ENCODE assay signal across 8 mouse cellular contexts in genomic region chr7:112826114-112826911, GRCm38 (mm10).
A peak's percentile ranks its signal among the peaks of the same experiment; 100 is the strongest.
DNase-seq lines count a peak whose midpoint lies in the region; ATAC-seq and TF ChIP-seq lines count a peak whose summit lies in the region.

No protein-coding gene starts in this region.

- peak; percentile 72; the same call in 1 of the 2 replicates for TF ChIP-seq EP300 in heart, postnatal 0 days (IDR thresholded peaks at IDR 0.05; ENCODE audit: low read depth)

- DNase-seq in heart, postnatal 0 days (ENCODE audit: low spot score), result peak; percentile 66
- DNase-seq in kidney, postnatal 14 days, result peak; percentile 70
- peak; percentile 14 for DNase-seq in urinary bladder, postnatal 25 days (ENCODE audit: low spot score)
- DNase-seq in thymus, postnatal 14 days, result no peak

- TF ChIP-seq POLR2A in cortical plate, adult 2 months (IDR thresholded peaks at IDR 0.05; ENCODE audit: extremely low read depth, insufficient read depth, low read length), result no peak

- TF ChIP-seq CTCF in cortical plate, adult 2 months (IDR thresholded peaks at IDR 0.05; ENCODE audit: extremely low read depth, insufficient read depth, low read length), result no peak
- no peak for TF ChIP-seq CTCF in heart, postnatal 0 days (IDR thresholded peaks at IDR 0.05; ENCODE audit: low read depth)

- H3K4me1 ChIP-seq in cortical plate, adult 2 months (ENCODE audit: control insufficient read depth, insufficient read depth, low read length), result peaks cover 7% of the 10 kb centered on the region; the same call in 1 of the 2 replicates
- H3K4me1 ChIP-seq in forebrain, embryonic 16.5 days (replicated peaks; ENCODE audit: control insufficient read depth, insufficient read depth, low read length), result peaks cover 56% of the 10 kb centered on the region
- H3K4me1 ChIP-seq in heart, postnatal 0 days (ENCODE audit: control insufficient read depth, insufficient read depth), result peaks cover 50% of the 10 kb centered on the region
- peaks cover 23% of the 10 kb centered on the region for H3K4me1 ChIP-seq in liver, embryonic 12.5 days
- H3K4me1 ChIP-seq in neural tube, embryonic 12.5 days, result peaks cover 65% of the 10 kb centered on the region

- no peak overlapping the region for H3K4me3 ChIP-seq in cortical plate, adult 2 months (ENCODE audit: insufficient read depth, low read length)
- H3K4me3 ChIP-seq in forebrain, embryonic 16.5 days (replicated peaks; ENCODE audit: low read length), result no peak overlapping the region
- no peak overlapping the region for H3K4me3 ChIP-seq in heart, postnatal 0 days (ENCODE audit: low read depth, low read length)
- no peak overlapping the region for H3K4me3 ChIP-seq in liver, embryonic 12.5 days
- no peak overlapping the region; the same call in 1 of the 2 replicates for H3K4me3 ChIP-seq in neural tube, embryonic 12.5 days

- H3K9me3 ChIP-seq in forebrain, embryonic 16.5 days (ENCODE audit: control insufficient read depth, low read length), result no peaks in the 10 kb centered on the region
- H3K9me3 ChIP-seq in heart, postnatal 0 days (replicated peaks; ENCODE audit: control insufficient read depth, low read length), result no peaks in the 10 kb centered on the region
- H3K9me3 ChIP-seq in liver, embryonic 12.5 days (replicated peaks), result no peaks in the 10 kb centered on the region
- H3K9me3 ChIP-seq in neural tube, embryonic 12.5 days, result no peaks in the 10 kb centered on the region

- peak overlapping the region; percentile 17 for H3K4me2 ChIP-seq in forebrain, embryonic 16.5 days (ENCODE audit: low read length)
- H3K4me2 ChIP-seq in heart, postnatal 0 days (ENCODE audit: low read depth, low read length), result peak overlapping the region; percentile 32
- H3K4me2 ChIP-seq in liver, embryonic 12.5 days, result peak overlapping the region; percentile 1; the same call in 1 of the 2 replicates
- H3K4me2 ChIP-seq in neural tube, embryonic 12.5 days (replicated peaks), result peak overlapping the region; percentile 47

- WGBS in forebrain, embryonic 16.5 days, result 3% methylated on average over 17 of the region's 17 CpGs
- 10% methylated on average over 17 of the region's 17 CpGs for WGBS in heart, postnatal 0 days
- WGBS in liver, embryonic 12.5 days (ENCODE audit: insufficient replicate concordance), result 52% methylated on average over 17 of the region's 17 CpGs
- WGBS in neural tube, embryonic 12.5 days, result 15% methylated on average over 17 of the region's 17 CpGs

- peak; percentile 81 for ATAC-seq in forebrain, embryonic 16.5 days
- peak; percentile 76 for ATAC-seq in heart, postnatal 0 days (ENCODE audit: insufficient read depth, low read depth)
- peak; percentile 63 for ATAC-seq in liver, embryonic 12.5 days
- peak; percentile 89 for ATAC-seq in neural tube, embryonic 12.5 days (ENCODE audit: low FRiP score, low read depth)

- H3K27ac ChIP-seq in cortical plate, adult 2 months (ENCODE audit: insufficient read depth, low read length), result peak overlapping the region; percentile 74
- peak overlapping the region; percentile 80 for H3K27ac ChIP-seq in forebrain, embryonic 16.5 days (ENCODE audit: low read length)
- peak overlapping the region; percentile 92 for H3K27ac ChIP-seq in heart, postnatal 0 days (ENCODE audit: low read depth)
- H3K27ac ChIP-seq in liver, embryonic 12.5 days, result peak overlapping the region; percentile 72
- H3K27ac ChIP-seq in neural tube, embryonic 12.5 days, result peak overlapping the region; percentile 72

- H3K36me3 ChIP-seq in forebrain, embryonic 16.5 days (ENCODE audit: control insufficient read depth, insufficient read depth), result no peaks in the 10 kb centered on the region
- H3K36me3 ChIP-seq in heart, postnatal 0 days (replicated peaks; ENCODE audit: control insufficient read depth, insufficient read depth, low read length), result no peaks in the 10 kb centered on the region
- H3K36me3 ChIP-seq in liver, embryonic 12.5 days, result no peaks in the 10 kb centered on the region
- H3K36me3 ChIP-seq in neural tube, embryonic 12.5 days, result no peaks in the 10 kb centered on the region

- H3K9ac ChIP-seq in forebrain, embryonic 16.5 days (replicated peaks; ENCODE audit: low read depth, low read length), result 0 out of 2 replicates have a peak overlapping the region, but pooled peaks have one; percentile 30
- H3K9ac ChIP-seq in heart, postnatal 0 days (replicated peaks; ENCODE audit: low read depth, low read length), result no peak overlapping the region
- H3K9ac ChIP-seq in liver, embryonic 12.5 days, result no peak overlapping the region
- H3K9ac ChIP-seq in neural tube, embryonic 12.5 days, result no peak overlapping the region

- no peaks in the 10 kb centered on the region for H3K27me3 ChIP-seq in forebrain, embryonic 16.5 days (replicated peaks; ENCODE audit: control insufficient read depth, insufficient read depth, low read length)
- H3K27me3 ChIP-seq in heart, postnatal 0 days (ENCODE audit: control insufficient read depth, insufficient read depth, low read length), result no peaks in the 10 kb centered on the region
- no peaks in the 10 kb centered on the region; the same call in 1 of the 2 replicates for H3K27me3 ChIP-seq in liver, embryonic 12.5 days (replicated peaks)
- no peaks in the 10 kb centered on the region for H3K27me3 ChIP-seq in neural tube, embryonic 12.5 days (replicated peaks)
